Mouse (Mus musculus): ENCODE data around the gene Crtac1. TPM values are rescaled to one million over a fixed set of nuclear protein-coding genes. Genes with fewer than 3 reads are reported as not detected.

Gene Crtac1
- polyA plus RNA-seq, 1 experiment from 2014 or later, result 1.7 TPM

Small RNA genes within 50 kb of the gene (microRNA-seq; reads per million reads assigned to microRNA genes)
- gene Gm26339 (not detected), gene Mir3085 (not detected)

Other genes starting within 250 kb of the Crtac1 start
- 0.13 and 0.25 TPM in 2 replicates for gene Sfrp5, start 229.5 kb downstream of the Crtac1 start, polyA plus RNA-seq (2014; fragmentation: Nextera tagmentation; extraction: Ambion mirVana)
- gene Golga7b, start 184.2 kb downstream of the Crtac1 start, polyA plus RNA-seq (2014; fragmentation: Nextera tagmentation; extraction: Ambion mirVana), result not detected in 2 replicates
- gene R3hcc1l, start 87.0 kb upstream of the Crtac1 start, polyA plus RNA-seq (2014; fragmentation: Nextera tagmentation; extraction: Ambion mirVana), result 24.2 and 31.3 TPM in 2 replicates
- gene Loxl4, start 181.0 kb upstream of the Crtac1 start, polyA plus RNA-seq (2014; fragmentation: Nextera tagmentation; extraction: Ambion mirVana), result 0.41 TPM in 1 of 2 replicates, not detected in the other